Mouse (Mus musculus) lung, postnatal 0 days (tissue): ENCODE data around the gene Mrpl48.

Source experiments
- CTCF ChIP-seq: IDR thresholded peaks from 2 replicates; pipeline ENCODE4 v1.5.1; 2016; ENCODE audit warnings: antibody characterized with exemption, mild to moderate bottlenecking
- EP300 ChIP-seq: IDR thresholded peaks from 2 replicates; pipeline ENCODE4 v1.6.1; 2016; ENCODE audit warnings: antibody characterized with exemption, mild to moderate bottlenecking, control low read depth

DNA sequence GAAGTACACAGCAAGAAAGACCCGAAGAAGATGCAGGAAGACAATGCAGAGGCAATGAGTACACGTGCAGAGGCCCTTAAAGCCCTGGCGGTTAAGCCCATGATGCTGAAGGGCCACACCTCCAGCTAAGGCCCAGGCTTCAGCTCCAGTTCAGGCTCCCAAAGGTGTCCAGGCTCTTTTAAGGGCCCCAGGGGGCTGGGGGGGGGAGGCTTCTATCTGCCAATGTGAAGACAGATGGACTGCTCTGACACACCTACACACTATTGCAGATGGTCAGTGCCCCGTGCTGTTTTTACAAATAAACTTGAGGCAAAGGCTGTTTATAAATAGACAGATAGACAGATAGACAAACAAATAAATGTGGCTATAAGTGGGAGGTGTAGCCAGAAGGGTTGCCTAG lies 36.0 kb downstream of the Mrpl48 start:
- TF ChIP-seq EP300 (no peak), CTCF (no peak)
